ENCODE assay signal across 17 mouse cellular contexts in the genomic region with DNA sequence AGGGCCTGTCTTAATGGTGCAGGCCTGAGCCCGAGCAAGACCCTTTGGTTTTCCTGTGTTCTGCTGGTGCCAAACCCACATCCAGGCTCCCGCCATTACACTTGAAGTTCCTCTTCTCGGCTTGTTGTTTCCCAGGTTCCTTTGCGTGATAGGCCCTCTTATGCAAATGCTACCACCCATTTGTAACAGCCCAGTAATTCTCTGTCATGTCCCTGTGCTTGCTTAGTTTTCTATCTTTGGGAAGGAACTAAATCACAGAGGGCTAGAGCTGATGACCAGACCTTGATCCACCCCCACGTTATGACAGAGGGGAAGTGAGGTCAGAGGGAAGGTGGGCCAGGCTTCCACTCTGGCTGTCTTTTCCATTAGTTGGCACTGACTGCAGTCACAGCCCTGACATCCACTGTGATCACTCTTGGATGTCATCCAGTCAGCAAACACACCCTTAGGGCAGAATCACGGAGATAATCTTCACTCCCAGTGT. TPM values are rescaled to one million over a fixed set of nuclear protein-coding genes. Genes with fewer than 3 reads are reported as not detected.
DNase-seq lines count a peak whose midpoint lies in the region; ATAC-seq and TF ChIP-seq lines count a peak whose summit lies in the region.
"Had no signal": no experiment of that assay in that cellular context is flagged by ENCODE, and none has a peak within 500 bp of the region (broad histone marks: within the 10 kb centered on the region; RNA-seq: fewer than 3 reads in every experiment).

No protein-coding gene starts in this region.

- TF ChIP-seq EP300 in MEL (IDR thresholded peaks at IDR 0.05; ENCODE audit: low read depth in 1 of 2, low read length in 2 of 2): no peak

- H3K9ac ChIP-seq in kidney, embryonic 15.5 days: no peak overlapping the region
- no peak overlapping the region for H3K9ac ChIP-seq in MEL (ENCODE audit: control insufficient read depth, low read depth, low read length, poor library complexity, severe bottlenecking)
- H3K9ac ChIP-seq in forebrain, embryonic 16.5 days (replicated peaks; ENCODE audit: low read depth, low read length): no peak overlapping the region
- H3K9ac ChIP-seq: embryonic facial prominence, embryonic 13.5 days; forebrain, embryonic 13.5 days had no signal

- 63% methylated on average over 6 of the region's 6 CpGs for WGBS in kidney, adult 2 months
- WGBS in kidney, embryonic 15.5 days: 78% methylated on average over 6 of the region's 6 CpGs
- WGBS in macrophage (ENCODE audit: missing documents): 10% methylated on average over 6 of the region's 6 CpGs
- WGBS in forebrain, embryonic 16.5 days: 72% methylated on average over 6 of the region's 6 CpGs
- 84% methylated on average over 6 of the region's 6 CpGs for WGBS in limb, embryonic 10.5 days

- H3K4me3 ChIP-seq in kidney, adult 2 months (ENCODE audit: insufficient read depth, low read depth, low read length): no peak overlapping the region
- no peak overlapping the region for H3K4me3 ChIP-seq in kidney, embryonic 15.5 days (replicated peaks)
- H3K4me3 ChIP-seq in MEL (ENCODE audit: control insufficient read depth in 1 of 2, insufficient read depth in 1 of 2, low read depth in 2 of 2, low read length in 2 of 2) (no peak overlapping the region), macrophage (ENCODE audit: inconsistent target) (no peak overlapping the region)
- H3K4me3 ChIP-seq in bone marrow macrophage, adult 2 months (ENCODE audit: insufficient read depth, low read length): no peak overlapping the region
- H3K4me3 ChIP-seq in forebrain, embryonic 16.5 days (replicated peaks; ENCODE audit: low read length): no peak overlapping the region
- H3K4me3 ChIP-seq in limb, embryonic 10.5 days: no peak overlapping the region
- H3K4me3 ChIP-seq: embryonic facial prominence, embryonic 13.5 days; forebrain, embryonic 13.5 days had no signal

- ATAC-seq in kidney, embryonic 15.5 days (replicated peaks; ENCODE audit: low FRiP score): no peak
- ATAC-seq in forebrain, embryonic 16.5 days: no peak
- ATAC-seq: forebrain, embryonic 13.5 days had no signal

- no peaks in the 10 kb centered on the region for H3K27me3 ChIP-seq in kidney, adult 2 months (replicated peaks; ENCODE audit: control insufficient read depth, insufficient read depth, low read length)
- no peaks in the 10 kb centered on the region for H3K27me3 ChIP-seq in kidney, embryonic 15.5 days
- H3K27me3 ChIP-seq in MEL (ENCODE audit: control insufficient read depth in 1 of 2, insufficient read depth in 2 of 2, low read length in 2 of 2): no peaks in the 10 kb centered on the region; a peak in 1 of 4 replicates
- no peaks in the 10 kb centered on the region for H3K27me3 ChIP-seq in forebrain, embryonic 16.5 days (replicated peaks; ENCODE audit: control insufficient read depth, insufficient read depth, low read length)
- no peaks in the 10 kb centered on the region for H3K27me3 ChIP-seq in limb, embryonic 10.5 days (ENCODE audit: low read depth, poor library complexity, severe bottlenecking)
- H3K27me3 ChIP-seq: embryonic facial prominence, embryonic 13.5 days; forebrain, embryonic 13.5 days had no signal

- H3K4me2 ChIP-seq in kidney, embryonic 15.5 days: no peak overlapping the region
- no peak overlapping the region for H3K4me2 ChIP-seq in forebrain, embryonic 16.5 days (ENCODE audit: low read length)
- H3K4me2 ChIP-seq: embryonic facial prominence, embryonic 13.5 days; forebrain, embryonic 13.5 days had no signal

- no peaks in the 10 kb centered on the region for H3K36me3 ChIP-seq in kidney, adult 2 months (ENCODE audit: control insufficient read depth, insufficient read depth, low read length)
- no peaks in the 10 kb centered on the region for H3K36me3 ChIP-seq in kidney, embryonic 15.5 days
- H3K36me3 ChIP-seq in MEL (ENCODE audit: control insufficient read depth in 1 of 2, insufficient read depth in 2 of 2, low read length in 2 of 2) (no peaks in the 10 kb centered on the region; a peak in 1 of 4 replicates), macrophage (ENCODE audit: inconsistent target) (no peaks in the 10 kb centered on the region)
- H3K36me3 ChIP-seq in forebrain, embryonic 16.5 days (ENCODE audit: control insufficient read depth, insufficient read depth): no peaks in the 10 kb centered on the region
- no peaks in the 10 kb centered on the region for H3K36me3 ChIP-seq in limb, embryonic 10.5 days
- H3K36me3 ChIP-seq: embryonic facial prominence, embryonic 13.5 days had no signal

- TF ChIP-seq CTCF in kidney, adult 2 months (conservative IDR thresholded peaks at IDR 0.05; ENCODE audit: insufficient read depth, insufficient read length, low read depth, low read length): no peak
- TF ChIP-seq CTCF in MEL (IDR thresholded peaks at IDR 0.05 in 2 of 3, conservative IDR thresholded peaks at IDR 0.05 in 1 of 3; ENCODE audit: control insufficient read depth in 1 of 3, insufficient read depth in 1 of 3, low read depth in 2 of 3, low read length in 3 of 3, poor library complexity in 1 of 3, severe bottlenecking in 1 of 3): no peak
- TF ChIP-seq CTCF in bone marrow macrophage, adult 2 months (IDR thresholded peaks at IDR 0.05; ENCODE audit: low read depth, low read length): no peak

- DNase-seq in kidney, adult 2 months: peak; percentile 11
- peak; percentile 64 for DNase-seq in MEL (ENCODE audit: low read depth, low spot score)
- DNase-seq in limb, embryonic 10.5 days (ENCODE audit: low spot score): no peak
- no peak for DNase-seq in cerebellum, adult 11 months
- DNase-seq: cerebellum, adult 18-20 months; gastrocnemius, postnatal 10 days; kidney, adult 11 months; spleen, adult 18-20 months had no signal

- H3K79me2 ChIP-seq in MEL (ENCODE audit: control insufficient read depth, insufficient read depth, low read length, poor library complexity) (no peaks in the 10 kb centered on the region), macrophage (ENCODE audit: inconsistent target) (no peaks in the 10 kb centered on the region)

- H3K27ac ChIP-seq in kidney, adult 2 months (ENCODE audit: insufficient read depth, low read depth, low read length): no peak overlapping the region
- no peak overlapping the region for H3K27ac ChIP-seq in kidney, embryonic 15.5 days
- 0 out of 2 replicates have a peak overlapping the region, but pooled peaks have one; percentile 11 for H3K27ac ChIP-seq in MEL (ENCODE audit: control insufficient read depth, low read depth, low read length)
- peak overlapping the region; percentile 67 for H3K27ac ChIP-seq in bone marrow macrophage, adult 2 months (ENCODE audit: insufficient read depth, low read depth, low read length)
- H3K27ac ChIP-seq in macrophage: peak overlapping the region; percentile 32
- H3K27ac ChIP-seq in forebrain, embryonic 16.5 days (ENCODE audit: low read length): no peak overlapping the region
- no peak overlapping the region for H3K27ac ChIP-seq in limb, embryonic 10.5 days
- H3K27ac ChIP-seq: embryonic facial prominence, embryonic 13.5 days; forebrain, embryonic 13.5 days had no signal

- no peak for TF ChIP-seq POLR2A in kidney, adult 2 months (IDR thresholded peaks at IDR 0.05; ENCODE audit: low read depth, low read length)
- no peak for TF ChIP-seq POLR2A in MEL (IDR thresholded peaks at IDR 0.05; ENCODE audit: control insufficient read depth in 1 of 2, insufficient read depth in 1 of 2, low read depth in 1 of 2, low read length in 2 of 2, poor library complexity in 1 of 2)
- TF ChIP-seq POLR2A in bone marrow macrophage, adult 2 months (IDR thresholded peaks at IDR 0.05; ENCODE audit: borderline replicate concordance, low read depth, low read length): no peak

- no peak for TF ChIP-seq RAD21 in MEL (IDR thresholded peaks at IDR 0.05; ENCODE audit: low read depth, low read length)

- H3K4me1 ChIP-seq in kidney, adult 2 months (ENCODE audit: control insufficient read depth, insufficient read depth, low read length): no peaks in the 10 kb centered on the region
- H3K4me1 ChIP-seq in kidney, embryonic 15.5 days: no peaks in the 10 kb centered on the region
- H3K4me1 ChIP-seq in MEL (ENCODE audit: control insufficient read depth in 1 of 2, insufficient read depth in 2 of 2, low read length in 2 of 2): no peaks in the 10 kb centered on the region
- peaks cover 25% of the 10 kb centered on the region for H3K4me1 ChIP-seq in bone marrow macrophage, adult 2 months (ENCODE audit: control insufficient read depth, insufficient read depth, low read length)
- no peaks in the 10 kb centered on the region for H3K4me1 ChIP-seq in forebrain, embryonic 16.5 days (replicated peaks; ENCODE audit: control insufficient read depth, insufficient read depth, low read length)
- no peaks in the 10 kb centered on the region for H3K4me1 ChIP-seq in limb, embryonic 10.5 days
- H3K4me1 ChIP-seq: forebrain, embryonic 13.5 days had no signal

- no peaks in the 10 kb centered on the region for H3K9me3 ChIP-seq in kidney, embryonic 15.5 days (replicated peaks)
- H3K9me3 ChIP-seq in MEL (replicated peaks; ENCODE audit: insufficient read depth, low read length): no peaks in the 10 kb centered on the region
- H3K9me3 ChIP-seq in forebrain, embryonic 16.5 days (ENCODE audit: control insufficient read depth, low read length): 0 out of 2 replicates have a peak, but pooled peaks cover 3% of the 10 kb centered on the region
- H3K9me3 ChIP-seq in limb, embryonic 10.5 days (replicated peaks): no peaks in the 10 kb centered on the region

RNA-seq across cellular contexts. Expression of gene Il1a, which starts 28.4 kb away (rescaled TPM):
- polyA plus RNA-seq in kidney, adult 2 months (2012; rRNA removed): not detected in 2 replicates
- 0.10 and 0.17 TPM in 2 replicates for polyA plus RNA-seq in kidney, embryonic 15.5 days (2015; fragmentation: Nextera tagmentation; extraction: Ambion mirVana)
- not detected in 2 replicates for total RNA-seq in MEL (2012; rRNA removed)
- polyA plus RNA-seq in MEL (2012; ENCODE audit: insufficient read depth in 1 of 2, insufficient read length in 2 of 2, low read depth in 1 of 2, low replicate concordance in 2 of 2, missing spikeins in 1 of 2) (under 1 TPM in 1 of 2 experiments, not detected in 1; 0.10 TPM), macrophage (2018) (7.1 to 35.6 TPM (median 11.4 TPM) in 3 replicates)
- not detected in 2 replicates for polyA plus RNA-seq in bone marrow macrophage, adult 2 months (2012; ENCODE audit: insufficient read depth, insufficient read length, missing spikeins)
- 1,000 to 10,000 TPM in 1 of 26 experiments, 100 to 1,000 TPM in 17, 10 to 100 TPM in 7, 1 to 10 TPM in 1; 6.7 to 1,046 (median 219) TPM for total RNA-seq in macrophage (2018; cell fraction: chromatin; rRNA removed)
- total RNA-seq in macrophage (2018; cell fraction: cytosol; rRNA removed): 1,000 to 10,000 TPM in 8 of 26 experiments, 100 to 1,000 TPM in 8, 10 to 100 TPM in 9, 1 to 10 TPM in 1; 10.0 to 3,404 (median 171) TPM
- 1,000 to 10,000 TPM in 6 of 26 experiments, 100 to 1,000 TPM in 13, 10 to 100 TPM in 6, 1 to 10 TPM in 1; 9.7 to 1,746 (median 513) TPM for total RNA-seq in macrophage (2018; cell fraction: nucleus; rRNA removed)
- polyA plus RNA-seq in forebrain, embryonic 16.5 days (2015; fragmentation: Nextera tagmentation; extraction: Ambion mirVana): 0.14 and 0.33 TPM in 2 replicates
- polyA plus RNA-seq in limb, embryonic 10.5 days (2016; fragmentation: Nextera tagmentation; extraction: Ambion mirVana): not detected in 2 replicates
- total RNA-seq: gastrocnemius, postnatal 10 days had no signal
- polyA plus RNA-seq: embryonic facial prominence, embryonic 13.5 days had no signal

RNA-seq across cellular contexts. Expression of gene Il1b, which starts 32.8 kb away (rescaled TPM):
- polyA plus RNA-seq in kidney, adult 2 months (2012; rRNA removed): 0.60 and 0.72 TPM in 2 replicates
- polyA plus RNA-seq in kidney, embryonic 15.5 days (2015; fragmentation: Nextera tagmentation; extraction: Ambion mirVana): not detected in 2 replicates
- 0.12 and 0.20 TPM in 2 replicates for total RNA-seq in MEL (2012; rRNA removed)
- under 1 TPM in 1 of 2 experiments, not detected in 1; 0.26 TPM for polyA plus RNA-seq in MEL (2012; ENCODE audit: insufficient read depth in 1 of 2, insufficient read length in 2 of 2, low read depth in 1 of 2, low replicate concordance in 2 of 2, missing spikeins in 1 of 2)
- 26.0 and 30.4 TPM in 2 replicates for polyA plus RNA-seq in bone marrow macrophage, adult 2 months (2012; ENCODE audit: insufficient read depth, insufficient read length, missing spikeins)
- 1,000 to 10,000 TPM in 11 of 26 experiments, 100 to 1,000 TPM in 9, 10 to 100 TPM in 5, 1 to 10 TPM in 1; 5.0 to 3,989 (median 821) TPM for total RNA-seq in macrophage (2018; cell fraction: chromatin; rRNA removed)
- total RNA-seq in macrophage (2018; cell fraction: cytosol; rRNA removed): 1,000 to 10,000 TPM in 10 of 26 experiments, 100 to 1,000 TPM in 8, 10 to 100 TPM in 6, 1 to 10 TPM in 2; 6.3 to 4,375 (median 357) TPM
- 1,000 to 10,000 TPM in 10 of 26 experiments, 100 to 1,000 TPM in 13, 10 to 100 TPM in 2, 1 to 10 TPM in 1; 7.7 to 3,657 (median 793) TPM for total RNA-seq in macrophage (2018; cell fraction: nucleus; rRNA removed)
- 7.3 to 16.2 TPM (median 8.7 TPM) in 3 replicates for polyA plus RNA-seq in macrophage (2018)
- polyA plus RNA-seq in forebrain, embryonic 16.5 days (2015; fragmentation: Nextera tagmentation; extraction: Ambion mirVana): not detected in 2 replicates
- not detected in 2 replicates for polyA plus RNA-seq in limb, embryonic 10.5 days (2016; fragmentation: Nextera tagmentation; extraction: Ambion mirVana)
- total RNA-seq: layer of hippocampus, adult 18-20 months; left cerebral cortex, postnatal 10 days had no signal
- polyA plus RNA-seq: hindbrain, embryonic 11.5 days had no signal

RNA-seq across cellular contexts. Expression of gene Ckap2l, which starts 41.2 kb away (rescaled TPM):
- polyA plus RNA-seq in kidney, adult 2 months (2012; rRNA removed): 0.07 and 0.13 TPM in 2 replicates
- 46.4 and 49.5 TPM in 2 replicates for polyA plus RNA-seq in kidney, embryonic 15.5 days (2015; fragmentation: Nextera tagmentation; extraction: Ambion mirVana)
- 10.6 and 12.8 TPM in 2 replicates for total RNA-seq in MEL (2012; rRNA removed)
- 10 to 100 TPM in 1 of 2 experiments, not detected in 1; 25.7 TPM for polyA plus RNA-seq in MEL (2012; ENCODE audit: insufficient read depth in 1 of 2, insufficient read length in 2 of 2, low read depth in 1 of 2, low replicate concordance in 2 of 2, missing spikeins in 1 of 2)
- polyA plus RNA-seq in bone marrow macrophage, adult 2 months (2012; ENCODE audit: insufficient read depth, insufficient read length, missing spikeins): 22.2 and 24.5 TPM in 2 replicates
- total RNA-seq in macrophage (2018; cell fraction: chromatin; rRNA removed): 10 to 100 TPM in 9 of 26 experiments, 1 to 10 TPM in 13, under 1 TPM in 4; 0.71 to 28.6 (median 3.7) TPM
- total RNA-seq in macrophage (2018; cell fraction: cytosol; rRNA removed): 1 to 10 TPM in 17 of 26 experiments, under 1 TPM in 9; 0.62 to 7.5 (median 2.0) TPM
- total RNA-seq in macrophage (2018; cell fraction: nucleus; rRNA removed): 10 to 100 TPM in 8 of 26 experiments, 1 to 10 TPM in 15, under 1 TPM in 3; 0.55 to 31.2 (median 2.3) TPM
- 0.71 to 6.7 TPM (median 5.8 TPM) in 3 replicates for polyA plus RNA-seq in macrophage (2018)
- 17.6 and 23.9 TPM in 2 replicates for polyA plus RNA-seq in forebrain, embryonic 16.5 days (2015; fragmentation: Nextera tagmentation; extraction: Ambion mirVana)
- polyA plus RNA-seq in limb, embryonic 10.5 days (2016; fragmentation: Nextera tagmentation; extraction: Ambion mirVana): 56.4 and 62.8 TPM in 2 replicates

Comparison
In these comparisons a context has a peak if more than half of its experiments do, and no peak if none do; other contexts are left out.
1. DNase-seq: peak in kidney, adult 2 months (single experiment) and MEL (single experiment); none in limb, embryonic 10.5 days (single experiment) and cerebellum, adult 11 months (single experiment).
2. H3K27ac ChIP-seq: peak in MEL (single experiment), bone marrow macrophage, adult 2 months (single experiment) and macrophage (single experiment); none in kidney, adult 2 months (single experiment), kidney, embryonic 15.5 days (single experiment), forebrain, embryonic 16.5 days (single experiment) and limb, embryonic 10.5 days (single experiment).